Mouse (Mus musculus) intestine, embryonic 16.5 days (tissue): ENCODE data around the gene Fignl2. TPM values are rescaled to one million over a fixed set of nuclear protein-coding genes. Genes with fewer than 3 reads are reported as not detected.

Experiments
- ATAC-seq: fragments of 200-750 bp; cut with Nextera tagmentation; 2 replicates; pipeline ENCODE4 v1.8.0; 2017; ENCODE audit warnings: moderate TSS enrichment, moderate library complexity
- H3K27ac ChIP-seq: fragments of 300-500 bp; sonication (generic); 2 replicates; pipeline ENCODE4 v1.5.1; 2014; ENCODE audit warnings: mild to moderate bottlenecking, low read length
- H3K27me3 ChIP-seq: fragments of 300-500 bp; sonication (generic); replicated peaks from 2 replicates; pipeline ENCODE4 v1.6.1; 2014; ENCODE audit warnings: low read length, control low read depth, mixed read lengths; ENCODE audit not compliant: control insufficient read depth, insufficient read depth
- H3K36me3 ChIP-seq: fragments of 300-500 bp; sonication (generic); 2 replicates; pipeline ENCODE4 v1.6.1; 2014; ENCODE audit warnings: low read length, control low read depth; ENCODE audit not compliant: control insufficient read depth, insufficient read depth
- H3K4me1 ChIP-seq: fragments of 300-500 bp; sonication (generic); 2 replicates; pipeline ENCODE4 v1.6.1; 2014; ENCODE audit warnings: low read length, control low read depth, mixed read lengths; ENCODE audit not compliant: control insufficient read depth, insufficient read depth
- H3K4me2 ChIP-seq: fragments of 300-500 bp; sonication (generic); 2 replicates; pipeline ENCODE4 v1.6.1; 2014; ENCODE audit warnings: low read depth, low read length, control low read depth
- H3K4me3 ChIP-seq: fragments of 300-500 bp; sonication (generic); 2 replicates; pipeline ENCODE4 v1.5.1; 2014; ENCODE audit warnings: mild to moderate bottlenecking, low read length
- H3K9ac ChIP-seq: fragments of 300-500 bp; sonication (generic); 2 replicates; pipeline ENCODE4 v1.6.1; 2014; ENCODE audit warnings: low read depth, low read length
- H3K9me3 ChIP-seq: fragments of 300-500 bp; sonication (generic); 2 replicates; pipeline ENCODE4 v1.6.1; 2016; ENCODE audit warnings: low read length, control low read depth; ENCODE audit not compliant: control insufficient read depth
- WGBS: fragments of 180-500 bp; shearing (Covaris S2); extraction: QIAGEN DNeasy Blood & Tissue Kit; methylation state at CpG from one replicate; pipeline ENCODE4 v1.1.7; 2014; 5-methylcytosine and 5-hydroxymethylcytosine counted together
- polyA plus RNA-seq: library from polyadenylated mRNA; unstranded; fragments of >200 nt; fragmentation: Nextera tagmentation; extraction: Ambion mirVana; gene quantifications from 2 replicates; pipeline ENCODE4 v1.2.1, GENCODE M21; 2015

The Fignl2 gene
- polyA plus RNA-seq: 0.12 TPM in 2 replicates

DNA sequence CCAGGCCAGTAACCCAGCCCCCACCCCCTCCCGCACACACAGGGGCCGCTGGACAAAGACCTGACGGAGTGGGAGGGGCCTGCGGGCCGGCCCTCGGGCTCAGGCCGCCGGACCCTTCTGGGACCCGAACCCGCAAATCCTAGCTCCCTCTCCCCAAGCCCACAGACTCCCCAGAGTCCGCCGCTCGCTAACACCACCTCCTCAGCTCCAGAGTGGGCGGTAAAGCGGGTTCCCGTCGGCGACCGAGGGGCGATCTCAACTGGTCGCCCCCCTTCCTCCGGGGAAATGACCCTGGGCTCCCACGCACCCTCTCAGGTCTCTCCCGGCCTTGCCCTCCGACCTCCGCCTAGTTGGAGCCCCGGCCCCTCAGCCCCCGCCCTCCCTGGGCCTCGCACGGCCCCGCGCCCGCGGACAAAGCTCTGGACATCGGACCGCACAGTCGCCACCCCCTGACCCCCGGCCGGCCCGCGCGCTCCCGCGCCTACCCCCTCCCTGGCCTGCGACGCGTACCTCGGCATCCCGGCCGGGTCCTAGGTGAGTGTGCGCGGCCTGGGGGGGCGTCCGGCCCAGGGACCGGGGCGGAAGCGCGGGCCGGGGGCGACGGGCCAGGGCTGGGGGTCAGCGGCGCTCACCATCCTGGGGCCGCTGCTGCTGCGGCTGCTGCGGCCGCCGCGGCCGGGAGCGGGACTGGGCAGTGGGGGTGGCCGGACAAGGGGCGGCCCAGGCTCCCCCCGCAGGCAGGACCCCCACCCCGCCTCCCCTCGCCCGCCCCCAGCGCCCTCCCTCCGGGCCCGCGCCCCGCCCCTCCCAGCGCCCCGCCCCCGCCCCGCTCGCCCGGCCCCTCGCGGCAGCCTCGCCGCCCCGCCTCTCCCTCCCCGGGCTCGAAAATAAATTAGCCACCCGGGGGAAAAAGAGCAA, at the start of gene Fignl2:
Fignl2 (minus strand) TSS at position 755 of the 918 bp plus-strand sequence.
- Histone ChIP-seq H3K9me3 (no peaks in the 10 kb centered on the region), H3K4me1 (peaks cover 34% of the 10 kb centered on the region), H3K4me3 (peak within 1 kb of the TSS; percentile 77), H3K9ac (peak within 1 kb of the TSS; percentile 88), H3K36me3 (no peaks in the 10 kb centered on the region), H3K27me3 (no peaks in the 10 kb centered on the region), H3K4me2 (peak within 1 kb of the TSS; percentile 86), H3K27ac (peak within 1 kb of the TSS; percentile 86)
- under 1% methylated on average over 62 of the region's 96 CpGs for WGBS
- ATAC-seq: peak; percentile 61

DNA sequence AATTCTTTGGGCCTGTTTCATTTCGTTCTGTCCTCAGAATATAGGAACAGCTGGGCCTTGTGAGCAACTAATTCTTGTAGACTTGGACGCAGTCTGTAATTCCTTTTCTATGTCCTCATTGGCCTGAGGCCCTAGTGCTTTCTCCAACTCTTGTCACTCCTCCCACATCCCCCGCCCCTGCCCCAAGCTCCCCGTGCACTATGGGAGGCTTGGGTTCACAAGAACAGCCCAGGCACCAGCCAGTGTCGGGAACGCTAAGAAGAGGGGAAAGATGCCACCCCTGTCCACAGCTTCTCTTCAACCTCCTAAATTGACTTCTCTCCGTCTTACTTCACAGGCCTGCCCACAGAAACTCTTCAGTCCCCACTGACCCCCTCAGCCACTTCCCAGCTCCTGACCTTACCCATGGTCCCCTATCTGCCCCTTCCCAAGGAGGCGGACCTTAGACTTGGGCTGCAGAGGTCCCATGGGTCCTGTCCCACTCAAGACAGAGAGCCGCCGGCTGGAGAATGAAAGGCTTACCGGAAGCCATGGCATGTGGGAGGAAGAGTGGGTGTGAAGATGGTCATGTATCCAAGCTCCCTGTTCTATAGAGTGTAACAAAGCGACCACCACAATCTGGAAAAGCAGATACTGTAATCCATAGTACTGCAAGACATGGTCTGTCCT, 48.6 kb upstream of the Fignl2 start:
- H3K27ac ChIP-seq: peak overlapping the region; percentile 55
- H3K9ac ChIP-seq: no peak overlapping the region
- H3K4me3 ChIP-seq: no peak overlapping the region
- 67% methylated on average over 12 of the region's 12 CpGs for WGBS
- no peaks in the 10 kb centered on the region for H3K36me3 ChIP-seq
- H3K4me2 ChIP-seq: no peak overlapping the region
- H3K9me3 ChIP-seq: no peaks in the 10 kb centered on the region
- peak; percentile 53 for ATAC-seq
- H3K4me1 ChIP-seq: peaks cover 32% of the 10 kb centered on the region
- no peaks in the 10 kb centered on the region for H3K27me3 ChIP-seq

DNA sequence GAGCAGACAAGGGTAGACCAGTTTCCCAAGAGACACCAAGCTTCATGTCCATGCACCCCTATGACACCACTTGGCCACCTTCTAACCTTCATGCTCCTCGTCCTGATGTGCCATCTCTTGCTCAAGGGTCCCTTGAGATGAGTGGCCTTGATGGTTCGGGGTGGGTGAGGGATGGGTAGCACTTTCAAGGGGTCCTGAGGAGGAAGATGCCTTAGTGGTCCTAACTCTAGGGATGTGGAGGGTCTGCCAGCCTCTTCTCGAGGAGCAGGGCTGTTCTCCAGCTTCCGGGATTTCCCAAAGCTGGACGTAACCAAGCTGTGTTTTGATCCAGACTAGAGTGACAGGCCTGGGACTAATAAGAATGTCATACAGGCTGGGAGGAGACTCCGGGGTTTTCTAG, 47.2 kb upstream of the Fignl2 start:
- Histone ChIP-seq H3K9me3 (no peaks in the 10 kb centered on the region), H3K36me3 (no peaks in the 10 kb centered on the region), H3K4me2 (no peak overlapping the region), H3K27me3 (no peaks in the 10 kb centered on the region), H3K9ac (no peak overlapping the region), H3K4me1 (peaks cover 24% of the 10 kb centered on the region), H3K4me3 (no peak overlapping the region), H3K27ac (no peak overlapping the region)
- 88% methylated on average over 6 of the region's 6 CpGs for WGBS
- no peak for ATAC-seq

DNA sequence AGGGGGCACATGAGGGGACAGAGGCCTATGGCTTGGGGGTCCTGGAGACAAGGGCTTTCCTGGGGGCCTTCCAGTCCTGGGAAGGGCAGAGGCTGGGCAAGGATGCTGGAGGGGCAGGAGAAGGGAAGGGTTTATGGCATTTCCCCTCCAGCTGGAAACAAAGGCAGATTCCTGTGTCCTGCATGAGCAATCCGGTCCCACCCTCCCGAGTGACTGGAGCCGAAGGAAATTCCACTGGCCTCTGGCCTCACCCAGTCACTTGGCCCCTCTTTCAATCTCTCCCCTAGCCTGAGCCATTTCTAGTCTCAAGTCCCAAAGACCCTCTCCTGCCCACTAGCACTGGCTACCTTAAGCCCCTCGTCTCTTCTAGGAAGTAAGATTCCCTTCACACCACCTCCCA, 44.8 kb upstream of the Fignl2 start:
- Histone ChIP-seq H3K9ac (no peak overlapping the region), H3K4me2 (no peak overlapping the region), H3K36me3 (no peaks in the 10 kb centered on the region), H3K9me3 (no peaks in the 10 kb centered on the region), H3K4me3 (no peak overlapping the region), H3K27ac (peak overlapping the region; percentile 39; the same call in 1 of the 2 replicates), H3K4me1 (peaks cover 19% of the 10 kb centered on the region), H3K27me3 (no peaks in the 10 kb centered on the region)
- ATAC-seq: no peak
- WGBS: 52% methylated on average over 4 of the region's 4 CpGs

DNA sequence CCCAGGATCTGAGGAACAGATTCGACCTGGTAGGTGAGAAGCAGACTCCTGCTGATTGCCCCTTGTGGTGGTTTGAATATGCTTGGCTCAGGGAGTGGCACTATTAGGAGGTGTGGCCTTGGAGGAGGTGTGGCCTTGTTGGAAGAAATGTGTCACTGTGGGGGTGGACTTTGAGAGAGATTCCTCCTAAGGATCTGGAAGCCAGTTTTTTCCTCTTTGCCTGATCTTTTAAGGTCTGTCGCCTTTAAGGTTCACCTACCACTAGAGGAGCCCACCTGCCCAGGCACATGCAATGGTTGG, 43.9 kb upstream of the Fignl2 start:
- Histone ChIP-seq H3K36me3 (no peaks in the 10 kb centered on the region), H3K9ac (no peak overlapping the region), H3K4me1 (peaks cover 18% of the 10 kb centered on the region), H3K9me3 (no peaks in the 10 kb centered on the region), H3K27me3 (no peaks in the 10 kb centered on the region), H3K27ac (no peak overlapping the region), H3K4me3 (no peak overlapping the region), H3K4me2 (no peak overlapping the region)
- 27% methylated on average over 2 of the region's 2 CpGs for WGBS
- peak; percentile 34; the same call in 1 of the 2 replicates for ATAC-seq

DNA sequence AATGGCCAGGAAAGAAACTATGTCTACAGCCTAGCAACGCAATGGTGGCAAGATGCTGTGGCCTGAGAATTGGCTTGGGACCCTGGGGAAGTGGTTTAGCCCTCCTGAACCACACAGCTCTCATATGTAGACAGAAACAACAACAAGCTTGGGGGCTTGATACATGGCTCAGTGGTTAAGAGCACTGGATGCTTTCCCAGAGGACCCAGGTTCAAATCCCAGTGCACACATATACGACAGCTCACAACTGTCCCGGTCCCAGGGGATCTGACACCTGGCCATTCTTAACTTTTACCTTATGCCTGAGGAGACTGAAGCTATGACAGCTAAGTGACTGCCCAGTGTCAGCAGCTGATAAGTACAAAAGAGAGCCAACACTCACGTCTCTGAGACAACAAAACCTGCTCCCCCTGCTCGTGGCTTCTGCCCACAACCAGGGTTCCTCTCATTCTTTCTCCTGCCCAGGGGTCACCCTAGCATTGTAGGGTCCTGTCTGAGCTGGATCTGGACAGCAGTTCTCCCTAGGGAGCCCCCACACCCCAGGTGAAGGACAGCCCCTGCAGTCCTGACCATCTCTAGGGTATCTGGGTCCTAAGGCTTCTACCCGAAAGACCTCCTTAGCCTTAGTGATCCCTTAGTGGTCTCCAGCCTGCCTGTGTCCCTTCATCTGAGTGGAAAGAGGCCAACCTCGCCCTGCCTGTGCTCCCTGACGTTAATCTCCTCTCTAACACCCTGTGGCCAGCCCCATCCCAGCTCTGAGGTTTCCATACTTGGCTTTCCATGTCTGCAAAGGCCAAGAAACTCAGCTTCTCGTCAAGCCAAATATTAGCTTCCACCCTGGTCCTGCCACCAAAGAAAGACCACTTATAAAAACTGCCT, 43.3 kb upstream of the Fignl2 start:
- WGBS: 78% methylated on average over 9 of the region's 9 CpGs
- H3K27ac ChIP-seq: no peak overlapping the region
- peaks cover 14% of the 10 kb centered on the region for H3K4me1 ChIP-seq
- no peak overlapping the region for H3K9ac ChIP-seq
- H3K36me3 ChIP-seq: no peaks in the 10 kb centered on the region
- no peak for ATAC-seq
- H3K9me3 ChIP-seq: no peaks in the 10 kb centered on the region
- H3K4me2 ChIP-seq: no peak overlapping the region
- H3K4me3 ChIP-seq: no peak overlapping the region
- H3K27me3 ChIP-seq: no peaks in the 10 kb centered on the region

DNA sequence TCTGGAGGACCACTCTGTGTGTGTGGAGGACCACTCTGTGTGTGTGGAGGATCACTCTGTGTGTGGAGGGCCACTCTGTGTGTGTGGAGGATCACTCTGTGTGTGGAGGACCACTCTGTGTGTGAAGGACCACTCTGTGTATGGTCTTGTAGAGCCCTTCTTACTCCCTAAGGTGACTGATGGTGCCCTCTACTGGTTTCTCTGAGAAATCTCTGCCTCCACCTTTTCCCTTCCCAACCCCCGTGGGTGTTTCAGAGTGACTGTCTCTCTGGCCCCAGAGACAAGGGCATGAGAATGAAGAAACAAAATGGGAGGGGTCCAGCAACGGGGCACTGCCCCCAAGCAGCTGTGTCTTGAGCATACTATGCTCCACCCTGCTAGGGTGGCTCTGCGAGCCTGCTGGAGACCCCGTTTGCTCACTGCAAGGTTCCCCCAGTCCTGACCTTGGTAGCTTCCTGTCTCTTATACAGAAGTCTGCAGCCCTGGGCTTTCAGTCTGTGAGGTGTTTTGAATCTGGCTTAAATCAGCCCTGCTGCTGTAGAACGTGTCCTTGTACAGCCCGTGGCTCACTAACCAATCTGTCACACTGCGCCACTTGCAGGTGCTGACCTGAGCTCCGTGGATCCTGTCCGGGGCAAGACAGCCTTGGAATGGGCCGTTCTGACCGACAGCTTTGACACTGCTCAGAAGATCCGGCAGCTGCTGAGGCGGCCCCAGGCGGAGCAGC, 40.2 kb upstream of the Fignl2 start:
- H3K4me1 ChIP-seq: peaks cover 14% of the 10 kb centered on the region
- peak; percentile 29; the same call in 1 of the 2 replicates for ATAC-seq
- 53% methylated on average over 14 of the region's 14 CpGs for WGBS
- peaks cover 4% of the 10 kb centered on the region; the same call in 1 of the 2 replicates for H3K9me3 ChIP-seq
- no peak overlapping the region for H3K4me2 ChIP-seq
- no peak overlapping the region for H3K27ac ChIP-seq
- H3K4me3 ChIP-seq: no peak overlapping the region
- H3K36me3 ChIP-seq: no peaks in the 10 kb centered on the region
- H3K27me3 ChIP-seq: no peaks in the 10 kb centered on the region
- H3K9ac ChIP-seq: peak overlapping the region; percentile 23; the same call in 1 of the 2 replicates

DNA sequence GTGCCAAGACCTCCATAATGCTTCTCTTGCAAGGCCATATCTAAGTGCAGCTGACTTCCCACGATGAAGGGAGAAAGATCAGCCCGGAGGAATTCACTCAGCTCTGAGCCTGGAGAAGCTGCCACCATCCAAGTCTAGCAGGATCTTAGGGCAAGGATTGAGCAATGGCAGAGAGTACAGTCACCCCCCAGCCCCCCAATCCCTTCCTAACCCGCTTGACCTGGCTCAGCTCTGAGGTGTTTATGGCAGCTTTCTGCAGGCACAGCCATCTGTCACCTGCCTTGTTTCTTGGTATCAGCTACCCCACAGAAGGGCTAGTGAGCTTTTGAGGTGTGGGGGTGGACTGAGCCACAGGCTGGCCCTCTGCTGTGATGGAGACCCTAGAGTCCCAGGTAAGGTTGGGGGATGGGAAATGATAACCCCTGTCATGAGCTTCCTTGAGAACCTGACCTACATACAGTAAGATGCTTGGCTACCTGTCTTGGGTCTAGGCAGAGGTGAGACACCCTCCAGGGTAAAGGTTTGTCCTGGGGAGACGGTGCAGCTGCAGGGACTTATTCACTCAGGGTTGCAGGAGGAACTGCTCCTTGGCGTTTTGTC, 37.2 kb upstream of the Fignl2 start, which contains the start of gene Ankrd33:
Ankrd33 (plus strand) TSS at position 245 of the 600 bp plus-strand sequence.
- Histone ChIP-seq H3K4me1 (peaks cover 16% of the 10 kb centered on the region), H3K27ac (no peak within 1 kb of the TSS), H3K4me3 (no peak within 1 kb of the TSS), H3K4me2 (no peak within 1 kb of the TSS), H3K9ac (no peak within 1 kb of the TSS), H3K9me3 (peaks cover 4% of the 10 kb centered on the region; the same call in 1 of the 2 replicates), H3K36me3 (no peaks in the 10 kb centered on the region), H3K27me3 (no peaks in the 10 kb centered on the region)
- ATAC-seq: no peak
- WGBS: 74% methylated on average over 5 of the region's 5 CpGs
